Mouse (Mus musculus): ENCODE results near the gene Ptk7.

DNA sequence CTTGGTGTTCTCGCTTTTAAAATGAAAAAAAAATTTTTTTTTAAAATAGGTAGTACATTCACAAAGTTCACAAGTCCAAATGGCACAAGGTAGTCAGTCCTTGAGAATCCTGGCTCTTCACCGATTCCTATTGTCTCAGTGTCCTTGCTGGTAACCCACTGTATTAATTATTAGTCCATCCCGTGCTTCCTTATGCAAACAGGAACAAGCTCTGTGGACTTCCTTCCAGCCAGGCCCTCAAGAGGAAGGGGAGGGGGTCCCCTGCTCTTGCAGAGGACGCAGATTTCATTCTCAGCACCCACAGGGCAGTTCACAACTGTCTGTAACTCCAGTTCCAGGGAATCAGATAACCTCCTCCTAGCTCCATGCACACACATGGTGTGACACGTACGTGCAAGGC lies 26.8 kb upstream of the Ptk7 start:
- TF ChIP-seq CTCF (IDR thresholded peaks at IDR 0.05; ENCODE audit: borderline replicate concordance, insufficient read depth, low read length) (no peak), POLR2A (IDR thresholded peaks at IDR 0.05; ENCODE audit: low read depth, low read length) (no peak)
